Mouse (Mus musculus) heart, postnatal 36 days (tissue): ENCODE measurements around the gene Adora3. TPM values are rescaled to one million over a fixed set of nuclear protein-coding genes. Genes with fewer than 3 reads are reported as not detected.

ENCODE experiments used
- DNase-seq, 2 experiments: peaks; one replicate each; pipeline ENCODE4 v3.0.0; 2021 to 2022
- intact Hi-C: fragments of 180-260 bp; cut with DNase I; formaldehyde crosslinking; loops from one replicate; pipeline ENCODE4 v1.15.1; 2025
- total RNA-seq, 2 experiments: library from RNA; stranded (reverse); gene quantifications; 2 replicates each; pipeline ENCODE4 v1.2.3; 2021

Adora3 gene
- total RNA-seq, 2 experiments from 2014 or later: 0.22 TPM; not detected in 1

DNA sequence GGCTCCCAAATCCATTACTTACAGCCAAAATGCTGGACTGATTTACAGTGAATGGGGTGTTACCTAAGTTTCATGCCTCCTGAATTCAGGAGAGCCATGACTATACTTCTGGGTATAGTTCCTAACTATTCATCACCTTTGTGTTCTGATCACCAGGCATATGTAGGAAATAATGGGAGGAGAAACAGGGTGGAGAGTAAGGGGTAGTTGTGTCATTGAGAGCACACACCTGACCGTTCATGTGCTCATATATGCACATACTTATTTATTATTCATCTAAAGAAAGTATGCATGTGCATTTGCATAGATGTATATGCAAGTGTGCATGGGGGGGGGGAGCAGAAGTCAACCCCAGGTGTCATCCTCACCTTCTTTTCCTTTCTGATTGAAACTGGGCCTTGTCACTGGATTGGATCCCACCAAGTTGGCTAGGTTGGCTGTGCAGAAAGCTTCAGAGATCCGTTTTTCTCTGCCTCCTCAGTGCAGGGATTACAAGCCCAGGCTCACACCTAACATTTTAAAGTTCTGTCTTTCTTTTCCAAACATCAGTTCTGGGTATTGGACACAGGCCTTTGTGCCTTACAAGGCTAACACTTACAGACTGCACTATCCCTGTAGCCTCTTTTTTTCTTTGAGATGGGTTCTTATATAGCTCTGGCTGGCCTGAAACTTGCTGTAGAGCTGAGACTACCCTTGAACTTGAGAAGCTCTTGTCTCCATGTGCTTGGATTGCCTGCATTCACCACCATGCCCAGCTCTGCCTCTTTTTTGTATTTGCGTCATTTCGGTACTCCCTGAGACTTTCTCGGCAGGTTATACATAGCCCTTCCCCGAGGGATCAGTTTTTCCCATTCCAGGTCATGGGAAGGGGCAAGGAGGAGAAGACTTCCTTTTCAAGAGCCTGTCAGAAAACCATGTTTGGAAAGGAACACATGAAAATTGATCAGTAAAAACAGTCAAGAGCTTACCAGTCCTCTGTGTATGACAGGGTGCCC lies 3.1 kb downstream of the Adora3 start:
- DNase-seq: no peak
- intact Hi-C loops: no loop called here

DNA sequence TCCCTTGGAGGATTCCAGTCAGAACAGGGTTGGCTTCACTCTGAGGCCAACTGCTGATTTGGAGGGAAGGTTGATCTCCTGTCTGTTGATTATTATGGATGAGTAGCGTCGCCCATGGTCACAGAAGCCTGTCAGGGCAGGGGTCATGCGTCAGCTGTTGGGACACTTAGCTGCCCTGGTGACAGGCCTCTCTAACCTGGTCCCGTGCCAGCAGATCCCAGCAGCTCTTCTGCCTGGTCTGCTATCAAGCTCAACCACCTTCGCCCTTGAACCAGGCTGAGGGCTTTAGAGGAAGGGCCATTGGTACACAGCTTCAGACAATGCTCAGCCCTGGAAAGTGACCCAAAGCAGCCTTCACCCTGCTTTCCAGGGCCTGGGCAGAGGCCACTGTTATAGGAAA lies 5.4 kb downstream of the Adora3 start:
- intact Hi-C loops: loop anchor here (5.0 kb wide), 1 partner anchor 49 kb away; no protein-coding TSS in a partner anchor
- DNase-seq: no peak

DNA sequence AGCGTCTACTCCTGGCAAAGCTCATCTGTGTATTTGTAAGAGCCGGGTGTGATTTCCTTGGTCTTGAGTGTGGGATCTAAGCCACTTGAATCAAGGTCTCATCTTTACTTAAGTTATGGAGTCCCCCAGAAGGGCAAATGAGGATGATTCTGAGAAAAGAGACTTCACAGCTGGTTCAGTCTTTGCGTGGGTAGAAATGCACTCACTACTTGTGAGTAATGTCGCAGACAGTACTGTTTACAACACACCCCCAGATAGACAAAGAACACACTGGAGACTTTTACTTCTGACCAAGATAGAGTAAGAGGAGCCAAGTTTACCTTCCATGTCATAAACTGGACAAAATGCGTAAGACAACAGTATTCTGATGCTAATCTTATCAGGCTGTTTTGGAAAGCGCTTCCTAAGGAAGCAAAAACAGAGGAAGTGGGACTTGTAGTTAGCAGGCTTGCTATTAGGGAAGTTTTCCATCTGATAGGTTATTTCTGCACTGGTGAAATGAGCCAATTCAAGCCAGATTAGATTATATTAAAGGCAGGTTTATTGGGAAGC lies 6.7 kb downstream of the Adora3 start:
- intact Hi-C loops: loop anchor here (5.0 kb wide), 1 partner anchor 50 kb away; no protein-coding TSS in a partner anchor
- no peak for DNase-seq

DNA sequence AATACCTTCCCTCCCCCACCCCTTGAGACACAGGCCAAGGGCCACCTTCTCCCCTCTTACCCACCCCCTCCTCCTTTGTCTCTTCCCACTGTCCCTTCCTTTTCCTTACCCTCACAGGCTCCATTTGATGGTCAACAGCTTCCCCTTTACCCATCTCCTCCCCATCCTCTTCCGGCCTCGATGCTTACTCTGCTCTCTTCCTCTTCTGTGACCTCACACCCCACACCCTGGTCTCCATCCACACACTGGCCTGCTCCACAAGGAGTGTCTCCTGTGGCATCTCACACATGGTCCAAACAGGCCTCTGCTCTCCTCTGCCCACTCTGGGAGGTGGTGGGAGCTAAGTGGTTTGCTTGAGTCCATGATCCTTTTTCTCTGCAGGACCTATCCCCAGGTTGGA lies 7.3 kb downstream of the Adora3 start:
- no peak for DNase-seq
- intact Hi-C loops: loop anchor here (5.0 kb wide), 1 partner anchor 51 kb away; no protein-coding TSS in a partner anchor

DNA sequence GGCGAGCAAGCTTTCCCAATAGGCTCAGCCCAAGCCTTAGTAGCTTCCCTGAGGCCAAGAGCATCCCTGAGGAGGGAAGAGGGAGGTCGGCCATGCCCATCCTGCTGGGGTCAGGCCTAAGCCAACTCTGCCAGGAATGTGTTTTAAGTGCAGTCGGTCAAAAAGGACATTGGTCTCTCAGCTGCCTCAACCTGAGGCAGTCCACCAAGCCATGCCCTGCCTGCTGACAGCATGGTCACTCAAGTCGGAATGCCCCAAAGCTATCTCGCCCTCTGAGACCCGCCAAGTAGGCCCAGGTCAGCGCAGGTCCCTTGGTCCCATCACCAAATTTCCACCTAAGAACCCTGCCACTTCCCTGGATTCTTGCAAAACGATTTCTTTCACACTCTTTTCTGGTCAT lies 8.1 kb downstream of the Adora3 start:
- intact Hi-C loops: loop anchor here (5.0 kb wide), 1 partner anchor 51 kb away; no protein-coding TSS in a partner anchor
- DNase-seq: no peak

DNA sequence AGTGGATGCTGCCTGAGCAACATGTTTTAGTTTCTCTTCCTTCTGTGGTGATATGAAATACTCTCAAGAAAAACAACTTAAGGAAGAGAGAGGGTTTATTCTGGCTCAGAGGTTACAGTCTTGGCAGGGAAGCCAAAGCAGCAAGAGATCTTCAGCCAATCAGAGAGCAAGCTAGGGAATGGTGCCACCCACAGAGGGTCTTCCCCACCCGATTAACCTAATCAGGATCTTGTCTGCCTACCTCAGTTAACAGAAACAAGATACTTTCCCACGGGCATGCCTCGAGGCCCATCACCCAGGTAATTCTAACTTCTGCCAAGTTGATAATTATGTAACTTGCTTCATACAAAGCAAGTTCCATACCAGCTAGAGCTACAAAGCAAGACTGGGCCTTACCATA lies 9.8 kb downstream of the Adora3 start:
- DNase-seq: no peak
- intact Hi-C loops: no loop called here

DNA sequence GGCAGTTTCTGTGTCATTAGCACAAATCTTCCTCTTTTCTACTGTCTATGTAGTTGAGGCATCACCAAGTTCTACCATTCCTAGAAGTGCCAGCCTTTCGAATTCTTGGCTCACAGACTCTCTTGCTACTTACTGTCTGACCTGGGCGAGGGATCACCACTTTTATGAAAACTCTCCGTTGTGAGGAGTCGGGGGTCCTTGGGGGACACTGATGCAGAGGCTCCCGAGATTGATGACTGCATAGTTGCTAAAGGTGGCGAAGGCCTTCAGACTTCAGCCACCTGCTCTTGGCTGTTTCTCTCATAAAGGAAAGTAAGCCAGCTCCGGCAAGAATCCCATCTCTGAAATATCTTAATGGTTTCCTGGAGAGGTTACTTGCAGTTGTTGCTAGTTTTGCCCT lies 11.4 kb downstream of the Adora3 start:
- intact Hi-C loops: no loop called here
- no peak for DNase-seq

DNA sequence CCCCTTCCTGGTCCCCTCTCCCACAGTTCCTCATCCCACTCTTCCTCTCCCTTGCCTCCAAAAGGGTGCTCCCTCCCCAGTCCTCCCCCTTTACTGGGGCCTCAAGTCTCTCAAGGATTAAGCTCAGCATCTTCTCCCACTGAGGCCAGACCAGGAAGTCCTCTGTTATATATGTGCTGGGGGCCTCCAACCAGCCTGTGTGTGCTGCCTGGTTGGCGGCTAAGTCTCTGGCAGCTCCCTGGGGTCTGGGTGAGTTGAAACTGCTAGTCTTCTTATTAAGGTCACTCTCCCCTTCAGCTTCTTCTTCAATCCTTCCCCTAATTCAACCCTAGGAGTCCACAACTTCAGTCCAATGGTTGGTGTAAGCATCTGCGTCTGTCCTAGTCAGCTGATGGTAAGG lies 12.5 kb downstream of the Adora3 start:
- DNase-seq: no peak
- intact Hi-C loops: no loop called here

DNA sequence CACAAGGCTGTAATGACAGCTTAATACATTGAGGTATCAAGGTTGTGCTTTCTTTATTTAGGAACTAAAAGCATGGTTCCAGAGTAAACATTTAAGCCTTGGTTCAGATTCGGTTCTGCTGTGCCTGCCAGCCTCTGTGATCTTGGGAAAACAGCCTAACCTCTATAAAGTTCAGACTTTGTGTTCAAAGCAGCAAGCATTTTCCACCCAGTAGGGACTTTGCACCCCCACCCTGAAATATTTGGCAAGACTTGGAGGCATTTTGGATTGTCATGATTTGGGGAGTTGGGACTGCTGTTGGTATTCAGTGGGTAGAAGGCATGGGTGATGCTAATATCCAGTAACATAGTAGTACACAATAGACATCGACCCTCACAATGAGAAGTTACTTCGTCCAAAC lies 18.3 kb downstream of the Adora3 start:
- intact Hi-C loops: no loop called here
- DNase-seq: no peak

DNA sequence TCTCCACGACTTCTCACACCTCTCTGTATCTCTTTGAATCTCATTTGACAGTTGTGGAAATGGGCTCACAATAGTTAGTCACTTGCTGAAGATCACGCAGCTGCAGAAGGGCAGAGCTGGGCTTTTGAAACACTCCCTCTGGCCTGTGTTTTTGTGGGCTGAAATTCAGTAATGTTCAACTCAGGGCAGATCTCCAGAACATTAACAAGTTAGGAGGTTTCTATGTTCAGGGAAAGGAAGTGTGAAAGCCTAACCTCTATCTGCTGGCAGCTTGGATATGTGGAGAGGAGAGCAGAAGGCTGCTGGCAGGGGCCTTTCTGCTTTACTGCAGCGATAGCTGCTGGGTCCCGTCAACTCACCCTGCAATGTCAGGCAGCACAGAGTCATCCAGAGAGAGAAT lies 19.6 kb downstream of the Adora3 start:
- DNase-seq: no peak
- intact Hi-C loops: no loop called here

DNA sequence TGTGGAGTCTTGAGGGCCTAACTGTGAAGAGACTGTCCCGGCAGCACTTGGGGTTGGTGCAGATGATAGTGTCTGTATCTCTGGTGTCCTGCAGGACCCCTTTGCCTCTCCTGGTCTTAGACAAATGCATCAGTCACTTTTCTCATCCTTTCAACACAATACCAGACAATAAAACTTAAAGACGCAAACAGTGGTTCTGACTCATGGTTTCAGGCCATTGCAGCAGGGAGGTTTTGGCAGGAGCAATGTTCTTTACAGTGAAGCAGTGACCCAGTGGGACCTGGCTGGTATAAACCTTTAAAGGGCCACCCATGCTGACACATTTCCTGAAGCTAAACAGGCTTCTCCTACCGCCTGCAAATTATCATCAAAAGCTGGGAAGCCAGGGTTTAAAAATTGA lies 20.5 kb downstream of the Adora3 start:
- DNase-seq: no peak
- intact Hi-C loops: no loop called here

DNA sequence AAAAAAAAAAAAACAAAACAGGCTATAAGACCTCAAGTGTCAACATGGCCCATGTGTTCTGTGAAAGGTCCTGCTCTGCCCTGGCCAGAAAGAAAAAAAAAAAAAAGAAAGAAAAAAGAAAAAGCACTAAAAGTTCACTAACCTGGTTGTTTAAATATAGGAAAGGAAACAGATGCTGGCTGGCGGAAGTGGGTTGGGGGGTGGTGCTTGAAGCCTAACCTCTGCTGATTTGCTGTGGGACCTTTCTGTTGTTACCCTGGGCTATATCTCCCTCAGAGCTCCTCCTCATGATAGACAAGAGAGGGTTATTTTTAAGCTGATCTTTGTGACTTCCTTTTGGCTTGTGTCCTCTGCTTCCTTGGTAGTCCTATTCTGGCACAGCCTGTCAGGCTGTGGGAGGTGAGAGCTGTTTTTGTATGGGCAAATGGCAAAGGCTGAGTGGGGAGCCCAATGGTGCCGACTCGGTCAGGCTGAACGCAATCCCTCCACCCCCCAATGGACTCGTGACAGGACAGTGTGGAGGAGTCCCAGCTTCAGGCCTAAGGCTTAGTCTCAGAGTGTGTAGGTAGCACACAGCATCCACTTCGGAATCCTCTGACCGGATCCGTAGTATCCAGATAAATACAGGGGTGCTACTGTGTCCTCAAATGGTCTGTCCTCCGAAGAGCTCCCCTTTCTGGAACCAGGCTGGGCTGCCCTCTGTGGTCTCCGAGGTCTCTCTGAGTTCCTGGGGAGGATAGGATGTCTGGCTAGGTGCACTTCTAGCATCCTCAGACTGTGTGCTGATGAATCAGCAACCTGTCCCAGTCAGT lies 21.3 kb downstream of the Adora3 start:
- intact Hi-C loops: no loop called here
- DNase-seq: peak in 1 of 2 experiments; percentile 66

DNA sequence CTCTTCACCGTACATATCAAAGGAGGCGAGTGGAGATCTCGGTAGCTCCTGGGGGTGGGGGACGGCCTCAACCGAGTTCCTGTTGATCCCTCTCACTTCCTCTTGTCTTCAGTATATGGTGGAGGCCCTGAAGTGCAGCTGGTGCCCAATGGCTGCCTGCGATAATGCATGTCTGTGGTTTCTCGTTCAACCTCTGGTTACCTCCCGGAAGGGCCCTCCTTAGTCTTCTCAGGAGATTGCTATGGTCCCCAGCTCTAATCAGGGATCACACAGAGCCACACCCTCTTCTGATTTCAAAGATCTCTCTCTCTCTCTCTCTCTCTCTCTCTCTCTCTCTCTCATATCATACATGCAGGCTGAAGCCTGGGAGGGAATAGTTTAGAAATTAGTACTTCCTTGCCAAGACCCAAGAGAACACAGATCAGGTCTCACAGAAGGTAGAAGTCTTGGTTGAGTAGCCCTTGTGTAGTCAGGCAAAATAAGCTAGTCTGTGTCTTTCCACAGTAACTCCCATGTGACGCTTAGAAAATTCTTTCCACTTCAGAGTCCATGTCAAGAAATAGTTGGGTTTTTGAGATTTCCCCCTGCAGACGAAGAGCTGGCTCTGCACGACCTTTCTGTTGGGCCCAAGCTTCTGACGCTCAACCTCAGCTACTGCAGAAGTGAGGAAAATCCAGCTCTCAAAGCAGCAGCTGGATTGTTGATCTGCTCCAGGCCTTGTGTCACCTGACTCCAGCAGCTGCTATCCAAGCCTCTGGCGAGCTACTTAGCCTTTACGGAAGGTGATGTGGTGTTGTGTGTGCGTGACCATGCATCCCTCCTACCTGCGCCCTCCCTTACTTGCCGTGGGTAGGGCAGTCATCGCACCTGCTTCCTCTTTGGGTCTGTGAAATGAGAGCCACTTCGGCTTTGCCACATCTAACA lies 22.2 kb downstream of the Adora3 start:
- intact Hi-C loops: no loop called here
- no peak for DNase-seq

DNA sequence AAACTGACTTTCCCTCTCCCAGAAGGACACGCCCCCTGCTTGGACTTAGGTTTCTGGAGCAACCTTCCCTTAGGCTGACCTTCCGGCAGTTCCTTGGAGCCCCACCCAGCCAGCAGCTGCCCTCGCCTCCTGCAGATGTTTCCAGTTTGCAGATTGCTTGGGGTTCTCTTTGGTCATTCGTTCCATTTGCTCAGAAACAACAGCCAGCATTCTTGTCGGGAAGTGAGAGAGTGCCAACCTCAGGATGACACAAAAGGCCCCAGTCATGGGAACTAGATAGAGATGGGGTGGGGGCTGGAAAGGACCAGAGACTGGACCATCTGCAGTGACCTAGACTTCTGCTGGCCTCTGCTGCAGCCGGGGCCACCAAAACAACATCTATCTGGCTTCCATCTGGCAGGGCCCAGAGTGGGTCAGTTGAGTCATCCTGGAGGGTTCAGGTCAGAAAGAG lies 23.3 kb downstream of the Adora3 start:
- intact Hi-C loops: loop anchor here (1.0 to 2.0 kb wide), 2 partner anchors 69 to 93 kb away; partner anchors contain the start of gene Rap1a
- DNase-seq: peak; percentile 64 to 71

DNA sequence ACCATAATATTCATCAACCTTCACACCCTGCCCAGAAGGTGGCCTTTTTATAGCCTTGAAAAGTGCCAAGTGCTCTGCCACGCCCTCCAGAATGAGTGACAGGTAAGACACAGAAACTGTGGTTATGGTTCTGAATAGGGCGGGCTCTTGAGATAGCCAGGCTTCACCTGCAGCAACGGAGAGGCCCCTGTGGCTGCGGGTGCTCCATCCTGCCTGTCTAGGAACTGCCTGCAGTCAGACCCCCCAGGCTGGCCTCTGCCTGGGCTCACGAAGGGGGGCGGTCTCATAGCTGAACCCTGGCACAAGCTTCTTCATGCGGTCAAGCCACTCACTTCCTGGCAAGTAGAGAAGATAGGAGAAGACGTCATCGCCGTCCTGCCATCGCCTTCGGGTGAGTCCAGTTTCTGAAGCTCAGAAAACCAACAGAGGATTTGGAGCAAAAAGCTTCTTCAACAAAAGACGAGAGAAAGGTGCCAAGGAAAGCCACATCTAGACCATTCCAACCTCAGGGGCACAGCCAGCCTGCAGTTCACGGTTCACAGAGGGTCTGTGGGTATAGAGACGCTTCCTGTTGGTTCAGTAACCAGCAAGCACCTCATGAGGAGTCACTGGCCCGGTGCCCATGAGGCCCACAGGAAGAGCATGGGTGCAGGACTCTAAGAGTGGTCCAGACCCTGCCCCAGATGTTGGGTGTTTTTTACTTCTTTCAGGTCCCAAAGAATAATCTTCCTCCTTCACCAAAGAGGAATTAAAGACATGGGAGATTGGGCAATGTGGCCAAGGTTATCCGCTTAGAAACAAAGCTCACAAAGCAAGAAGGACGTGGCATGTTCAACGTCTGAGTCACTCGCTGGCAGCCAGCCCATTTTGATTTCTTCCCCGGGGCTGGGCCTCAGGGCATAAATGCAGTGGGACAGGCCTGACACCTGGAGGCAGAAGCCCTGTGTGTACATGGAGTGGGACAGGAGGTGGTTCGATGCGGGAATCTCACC lies 24.2 kb downstream of the Adora3 start:
- DNase-seq: peak; percentile 92 to 94
- intact Hi-C loops: loop anchor here (1.0 to 2.0 kb wide), 4 partner anchors 70 to 208 kb away; partner anchors contain the start of genes Ddx20 and Rap1a

DNA sequence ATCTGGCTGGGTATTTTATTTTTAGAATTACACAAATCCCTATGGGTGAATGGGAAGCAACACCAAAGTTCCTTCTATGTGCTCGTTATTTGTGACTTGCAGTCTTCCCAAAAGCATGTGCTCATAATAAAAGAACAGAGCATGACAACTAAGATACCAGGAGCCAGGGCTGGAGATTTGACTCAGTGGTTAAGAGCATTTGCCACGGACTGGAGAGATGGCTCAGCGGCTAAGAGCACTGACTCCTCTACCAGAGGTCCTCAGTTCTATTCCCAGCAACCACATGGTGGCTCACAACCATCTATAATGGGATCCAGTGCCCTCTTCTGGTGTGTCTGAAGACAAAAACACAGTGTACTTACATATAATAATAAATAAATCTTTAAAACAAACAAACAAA lies 26.2 kb downstream of the Adora3 start:
- intact Hi-C loops: no loop called here
- no peak for DNase-seq

DNA sequence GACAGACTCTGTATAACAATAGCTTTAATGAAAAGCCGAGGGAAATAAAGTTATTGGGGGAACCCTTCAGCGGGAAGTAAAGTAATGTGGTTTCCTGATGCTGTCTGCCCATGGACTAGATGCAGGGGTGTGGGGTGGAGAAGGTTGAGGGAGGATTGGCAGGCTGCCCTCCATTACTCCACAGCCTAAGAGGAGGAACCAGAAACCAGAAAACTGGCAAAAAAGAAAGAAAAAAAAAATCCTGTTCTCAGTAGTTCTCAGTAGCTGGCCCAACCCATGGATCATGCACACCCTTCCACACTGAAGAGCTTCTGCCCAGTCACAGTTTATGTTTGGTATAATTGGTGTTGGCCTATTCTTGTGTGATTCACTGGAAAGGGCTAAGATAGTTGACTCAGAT lies 27.7 kb downstream of the Adora3 start:
- intact Hi-C loops: loop anchor here (2.0 kb wide), 1 partner anchor 126 kb away; no protein-coding TSS in a partner anchor
- DNase-seq: peak in 1 of 2 experiments; percentile 61

DNA sequence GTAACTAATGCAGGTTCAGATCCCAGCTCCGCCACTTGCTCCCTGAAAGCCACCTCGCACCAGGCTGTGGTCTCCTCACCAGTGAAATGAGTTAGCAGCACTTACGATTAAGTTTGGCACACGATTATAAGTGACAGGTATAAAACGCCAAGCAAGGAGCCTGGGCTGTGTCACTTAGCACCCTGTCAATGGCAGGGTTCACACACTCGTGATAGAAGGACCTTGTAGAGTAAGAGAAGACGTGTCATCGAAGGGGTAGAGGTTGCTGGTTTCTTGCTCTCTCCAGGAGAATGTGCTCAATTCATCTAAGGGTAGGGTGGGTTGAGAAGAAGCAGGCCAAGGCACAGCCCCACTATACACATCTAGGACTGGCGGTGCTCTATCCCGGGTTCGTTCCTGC lies 28.2 kb downstream of the Adora3 start:
- no peak for DNase-seq
- intact Hi-C loops: loop anchor here (1.0 to 2.0 kb wide), 3 partner anchors 126 to 225 kb away; no protein-coding TSS in a partner anchor
